Mouse (Mus musculus) G1E (cell line): ENCODE measurements around the gene Ppp4r1.

Experiments
- CTCF ChIP-seq: IDR thresholded peaks from 2 replicates; pipeline ENCODE4 v1.5.1; 2012; ENCODE audit warnings: low read depth, low read length, inconsistent platforms, mixed read lengths
- GATA1 ChIP-seq: IDR thresholded peaks from 2 replicates; pipeline ENCODE4 v1.6.1; 2012; ENCODE audit warnings: borderline replicate concordance, low read length, inconsistent platforms, mixed read lengths
- GATA2 ChIP-seq: IDR thresholded peaks from 2 replicates; pipeline ENCODE4 v1.6.1; 2012; ENCODE audit warnings: low read depth, low read length, inconsistent platforms, borderline replicate concordance

DNA sequence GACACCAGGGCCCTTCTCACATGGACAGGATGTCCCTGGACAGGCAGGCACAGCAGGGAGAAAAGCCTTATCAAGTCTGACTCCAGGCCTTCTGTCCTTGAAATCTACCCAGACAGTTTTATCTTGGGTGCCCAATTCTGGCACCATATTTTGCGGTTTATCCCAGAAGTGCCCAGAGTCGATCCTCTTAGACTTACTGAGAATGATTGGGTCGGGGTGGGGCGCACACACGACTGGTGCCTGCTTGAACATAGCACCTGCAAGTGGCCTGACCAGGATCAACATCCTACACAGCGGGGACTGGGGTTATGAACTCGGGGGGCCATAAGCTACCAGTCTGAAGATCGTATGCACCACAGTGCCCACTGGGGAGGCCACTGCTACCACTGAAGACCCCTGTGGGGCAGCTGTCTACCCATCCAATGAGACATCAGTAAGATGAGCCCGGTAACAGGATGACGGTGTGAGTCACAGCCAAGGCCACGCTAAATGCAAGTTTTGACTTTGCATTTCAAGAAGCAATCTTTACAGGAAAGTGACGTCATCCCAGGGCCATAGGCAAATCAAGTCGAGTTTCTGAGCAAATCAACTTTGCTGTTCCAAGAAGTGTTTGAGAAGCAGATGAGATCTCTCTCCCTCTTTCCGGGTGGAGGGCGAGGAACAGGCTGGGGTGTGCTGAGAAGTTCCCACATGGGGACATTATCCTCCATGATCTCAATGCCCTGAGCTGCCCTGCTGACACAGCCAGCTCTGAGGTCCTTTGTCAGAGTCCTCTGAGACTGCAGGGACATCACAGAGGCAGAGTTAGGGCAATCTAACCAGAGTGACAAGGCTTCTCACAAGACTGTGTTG is 42.3 kb upstream of the Ppp4r1 start:
- TF ChIP-seq CTCF (no peak), GATA1 (no peak), GATA2 (no peak)
